Mouse (Mus musculus) thymus, postnatal 10 days (tissue): Measurements from ENCODE around the gene Klhdc7a.
"Not testable (repeated sequence)": the region's sequence is repeated elsewhere in the genome, so short reads cannot be mapped to it uniquely, and the experiment has no call there.

Experiments used
- DNase-seq, 2 experiments: peaks; one replicate each; pipeline ENCODE4 v3.0.0; 2021; ENCODE audit warnings: low spot score in 2 of 2

Klhdc7a gene

GRCm38 (mm10) chr4:139967922-139968321 is at the start of gene Klhdc7a:
TSS of gene Klhdc7a (minus strand) at chr4:139968026.
- no peak for DNase-seq

- DNase-seq, result no peak
Measured at GRCm38 (mm10) chr4:140015916-140016315, 48.1 kb upstream of the Klhdc7a start.

GRCm38 (mm10) chr4:140010728-140011470 is 43.1 kb upstream of the Klhdc7a start:
- no peak for DNase-seq

- no peak for DNase-seq
Measured at GRCm38 (mm10) chr4:140004932-140005331, 37.1 kb upstream of the Klhdc7a start.

GRCm38 (mm10) chr4:140004170-140004569 is 36.3 kb upstream of the Klhdc7a start:
- DNase-seq, result no peak

GRCm38 (mm10) chr4:140002069-140002468 is 34.2 kb upstream of the Klhdc7a start:
- no peak for DNase-seq

GRCm38 (mm10) chr4:140000911-140001310 is 33.1 kb upstream of the Klhdc7a start:
- no peak for DNase-seq

GRCm38 (mm10) chr4:139999033-139999432 is 31.2 kb upstream of the Klhdc7a start:
- no peak for DNase-seq

GRCm38 (mm10) chr4:139995659-139996058 is 27.8 kb upstream of the Klhdc7a start:
- DNase-seq, result no peak

- no peak for DNase-seq
Measured at GRCm38 (mm10) chr4:139993111-139993755, 25.4 kb upstream of the Klhdc7a start.

- no peak for DNase-seq
Measured at GRCm38 (mm10) chr4:139986913-139987312, 19.1 kb upstream of the Klhdc7a start.

GRCm38 (mm10) chr4:139978716-139979115 is 10.9 kb upstream of the Klhdc7a start:
- no peak for DNase-seq

- no peak for DNase-seq
Measured at GRCm38 (mm10) chr4:139977308-139977781, 9.5 kb upstream of the Klhdc7a start.

GRCm38 (mm10) chr4:139974506-139974905 is 6.7 kb upstream of the Klhdc7a start:
- no peak for DNase-seq

GRCm38 (mm10) chr4:139967475-139967891 is 343 bp downstream of the Klhdc7a start:
- no peak for DNase-seq

GRCm38 (mm10) chr4:139966981-139967380 is 845 bp downstream of the Klhdc7a start:
- DNase-seq, result no peak

- no peak for DNase-seq
Measured at GRCm38 (mm10) chr4:139965596-139966185, 2.1 kb downstream of the Klhdc7a start.

- DNase-seq, result no peak
Measured at GRCm38 (mm10) chr4:139964406-139964805, 3.4 kb downstream of the Klhdc7a start.

GRCm38 (mm10) chr4:139963911-139964310 is 3.9 kb downstream of the Klhdc7a start:
- no peak for DNase-seq

GRCm38 (mm10) chr4:139963059-139963458 is 4.8 kb downstream of the Klhdc7a start:
- no peak for DNase-seq

- DNase-seq, result no peak
Measured at GRCm38 (mm10) chr4:139961816-139962215, 6.0 kb downstream of the Klhdc7a start.

- DNase-seq, result not testable (repeated sequence)
Measured at GRCm38 (mm10) chr4:139961329-139961728, 6.5 kb downstream of the Klhdc7a start.
